Mouse (Mus musculus) neural tube, embryonic 14.5 days (tissue): ENCODE results near the gene Hipk2. TPM values are rescaled to one million over a fixed set of nuclear protein-coding genes. Genes with fewer than 3 reads are reported as not detected.

ENCODE experiments used
- ATAC-seq: fragments of 200-750 bp; cut with Nextera tagmentation; 2 replicates; pipeline ENCODE4 v1.8.0; 2017; ENCODE audit warnings: low read depth, mild to moderate bottlenecking, moderate TSS enrichment, moderate library complexity
- H3K27ac ChIP-seq: fragments of 300-500 bp; sonication (generic); 2 replicates; pipeline ENCODE4 v1.5.1; 2014; ENCODE audit warnings: low read depth, mild to moderate bottlenecking, control low read depth, low read length, moderate library complexity, mixed read lengths
- H3K27me3 ChIP-seq: fragments of 300-500 bp; sonication (generic); 2 replicates; pipeline ENCODE4 v1.6.1; 2014; ENCODE audit warnings: low read length; ENCODE audit not compliant: control insufficient read depth, insufficient read depth
- H3K36me3 ChIP-seq: fragments of 300-500 bp; sonication (generic); 2 replicates; pipeline ENCODE4 v1.6.1; 2014; ENCODE audit warnings: low read length, mixed read lengths; ENCODE audit not compliant: control insufficient read depth, insufficient read depth
- H3K4me1 ChIP-seq: fragments of 300-500 bp; sonication (generic); 2 replicates; pipeline ENCODE4 v1.6.1; 2014; ENCODE audit warnings: low read length; ENCODE audit not compliant: control insufficient read depth, insufficient read depth
- H3K4me2 ChIP-seq: fragments of 300-500 bp; sonication (generic); 2 replicates; pipeline ENCODE4 v1.6.1; 2014; ENCODE audit warnings: mild to moderate bottlenecking, low read depth, low read length, control low read depth
- H3K4me3 ChIP-seq: fragments of 300-500 bp; sonication (generic); 2 replicates; pipeline ENCODE4 v1.5.1; 2014; ENCODE audit warnings: low read depth, low read length, control low read depth, mixed read lengths
- H3K9ac ChIP-seq: fragments of 300-500 bp; sonication (generic); replicated peaks from 2 replicates; pipeline ENCODE4 v1.6.1; 2014; ENCODE audit warnings: low read depth, mild to moderate bottlenecking, control low read depth, low read length, mixed read lengths
- H3K9me3 ChIP-seq: fragments of 300-500 bp; sonication (generic); 2 replicates; pipeline ENCODE4 v1.6.1; 2016; ENCODE audit warnings: low read length; ENCODE audit not compliant: control insufficient read depth
- WGBS: fragments of 180-500 bp; shearing (Covaris S2); extraction: QIAGEN DNeasy Blood & Tissue Kit; methylation state at CpG from one replicate; pipeline ENCODE4 v1.1.7; 2014; 5-methylcytosine and 5-hydroxymethylcytosine counted together
- polyA plus RNA-seq: library from polyadenylated mRNA; unstranded; fragments of >200 nt; fragmentation: Nextera tagmentation; extraction: Ambion mirVana; gene quantifications from 2 replicates; pipeline ENCODE4 v1.2.1, GENCODE M21; 2014

Gene Hipk2
- polyA plus RNA-seq, 1 experiment from 2014 or later, result 41.4 TPM

DNA sequence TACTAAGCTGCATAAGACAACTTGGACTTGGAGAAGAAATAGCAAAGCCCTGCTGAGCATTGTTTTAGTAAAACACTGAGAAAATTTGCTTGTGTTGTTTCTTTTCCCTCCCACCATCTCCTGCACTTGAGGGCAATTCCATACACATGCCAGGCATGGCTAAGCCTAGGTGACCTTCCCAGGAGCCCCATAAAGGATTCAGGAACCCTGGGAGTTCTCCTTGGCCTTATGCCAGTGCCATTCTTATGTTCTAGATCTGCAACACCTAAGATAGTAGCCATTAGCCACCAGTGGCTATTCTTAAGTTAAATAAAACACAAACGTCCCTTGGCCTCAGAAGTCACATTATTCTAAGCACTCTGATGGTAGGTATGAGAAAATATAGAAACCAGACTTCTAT is 28.5 kb downstream of the Hipk2 start:
- H3K4me1 ChIP-seq, result peaks cover 34% of the 10 kb centered on the region
- no peak overlapping the region for H3K9ac ChIP-seq
- H3K4me2 ChIP-seq, result no peak overlapping the region

GRCm38 (mm10) chr6:38846330-38847195 is 29.4 kb downstream of the Hipk2 start:
- Histone ChIP-seq H3K9me3 (no peaks in the 10 kb centered on the region), H3K27me3 (no peaks in the 10 kb centered on the region), H3K27ac (no peak overlapping the region), H3K9ac (no peak overlapping the region), H3K4me1 (peaks cover 34% of the 10 kb centered on the region), H3K4me2 (no peak overlapping the region), H3K4me3 (no peak overlapping the region), H3K36me3 (no peaks in the 10 kb centered on the region)
- ATAC-seq, result no peak
- WGBS, result 75% methylated on average over 6 of the region's 6 CpGs

More for the DNA sequence above, 28.5 kb downstream of the Hipk2 start:
- Histone ChIP-seq H3K4me3 (no peak overlapping the region), H3K27ac (no peak overlapping the region), H3K27me3 (no peaks in the 10 kb centered on the region), H3K9me3 (no peaks in the 10 kb centered on the region), H3K36me3 (no peaks in the 10 kb centered on the region)
- no peak for ATAC-seq
- 68% methylated on average over 1 of the region's 1 CpGs for whole genome bisulfite sequencing

- Histone ChIP-seq H3K4me1 (peaks cover 39% of the 10 kb centered on the region), H3K4me3 (no peak overlapping the region), H3K4me2 (no peak overlapping the region), H3K27me3 (no peaks in the 10 kb centered on the region), H3K27ac (no peak overlapping the region), H3K36me3 (no peaks in the 10 kb centered on the region), H3K9me3 (no peaks in the 10 kb centered on the region), H3K9ac (no peak overlapping the region)
- ATAC-seq, result no peak
- 49% methylated on average over 5 of the region's 5 CpGs for WGBS
Measured at GRCm38 (mm10) chr6:38845876-38846275, 30.1 kb downstream of the Hipk2 start.

DNA sequence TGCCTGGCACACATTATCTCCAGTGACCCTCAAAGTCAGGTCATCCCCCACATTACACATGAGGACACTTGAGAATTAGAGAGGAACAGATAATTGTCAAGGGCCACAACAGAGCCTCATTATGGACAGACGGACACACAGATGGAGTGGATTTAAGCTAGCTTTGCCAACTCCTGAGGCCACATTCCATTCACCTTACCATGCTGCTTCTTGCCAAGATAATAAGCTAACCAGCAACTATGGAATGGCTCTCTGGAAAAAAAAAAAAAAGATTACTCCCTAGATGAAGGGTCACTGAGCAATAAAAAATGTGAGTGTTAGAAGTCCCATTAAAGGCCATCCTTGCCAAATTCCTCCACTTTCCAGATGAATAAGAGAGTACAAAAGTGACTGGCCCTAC is 30.8 kb downstream of the Hipk2 start:
- peaks cover 42% of the 10 kb centered on the region for H3K4me1 ChIP-seq

GRCm38 (mm10) chr6:38841551-38841950 is 34.4 kb downstream of the Hipk2 start:
- no peak for ATAC-seq
- no peak overlapping the region for H3K4me3 ChIP-seq
- H3K4me2 ChIP-seq, result no peak overlapping the region
- H3K9ac ChIP-seq, result no peak overlapping the region
- peaks cover 17% of the 10 kb centered on the region; the same call in 1 of the 2 replicates for H3K4me1 ChIP-seq
- H3K9me3 ChIP-seq, result no peaks in the 10 kb centered on the region
- H3K27me3 ChIP-seq, result no peaks in the 10 kb centered on the region
- H3K36me3 ChIP-seq, result no peaks in the 10 kb centered on the region
- WGBS, result 89% methylated on average over 3 of the region's 3 CpGs
- no peak overlapping the region for H3K27ac ChIP-seq

More for the DNA sequence above, 30.8 kb downstream of the Hipk2 start:
- Histone ChIP-seq H3K36me3 (no peaks in the 10 kb centered on the region), H3K27me3 (no peaks in the 10 kb centered on the region), H3K4me3 (no peak overlapping the region), H3K4me2 (no peak overlapping the region), H3K27ac (no peak overlapping the region), H3K9ac (no peak overlapping the region), H3K9me3 (no peaks in the 10 kb centered on the region)
- WGBS, result 44% methylated on average over 1 of the region's 1 CpGs
- no peak for ATAC-seq

GRCm38 (mm10) chr6:38840780-38841179 is 35.2 kb downstream of the Hipk2 start:
- no peak for ATAC-seq

GRCm38 (mm10) chr6:38840380-38840779 is 35.6 kb downstream of the Hipk2 start:
- Histone ChIP-seq H3K4me2 (no peak overlapping the region), H3K4me1 (0 out of 2 replicates have a peak, but pooled peaks cover 12% of the 10 kb centered on the region), H3K27me3 (no peaks in the 10 kb centered on the region), H3K9me3 (no peaks in the 10 kb centered on the region), H3K36me3 (no peaks in the 10 kb centered on the region), H3K4me3 (no peak overlapping the region), H3K27ac (no peak overlapping the region), H3K9ac (no peak overlapping the region)
- ATAC-seq, result no peak
- 58% methylated on average over 2 of the region's 2 CpGs for WGBS

More at GRCm38 (mm10) chr6:38840780-38841179, 35.2 kb downstream of the Hipk2 start:
- H3K9ac ChIP-seq, result no peak overlapping the region
- H3K27ac ChIP-seq, result no peak overlapping the region
- WGBS, result 89% methylated on average over 1 of the region's 1 CpGs
- no peaks in the 10 kb centered on the region for H3K27me3 ChIP-seq
- no peak overlapping the region for H3K4me2 ChIP-seq
- 0 out of 2 replicates have a peak, but pooled peaks cover 12% of the 10 kb centered on the region for H3K4me1 ChIP-seq
- no peaks in the 10 kb centered on the region for H3K9me3 ChIP-seq
- H3K36me3 ChIP-seq, result no peaks in the 10 kb centered on the region
- H3K4me3 ChIP-seq, result no peak overlapping the region

- Histone ChIP-seq H3K9ac (no peak overlapping the region), H3K27ac (no peak overlapping the region), H3K4me3 (no peak overlapping the region), H3K4me2 (no peak overlapping the region), H3K9me3 (no peaks in the 10 kb centered on the region), H3K36me3 (no peaks in the 10 kb centered on the region), H3K27me3 (no peaks in the 10 kb centered on the region), H3K4me1 (0 out of 2 replicates have a peak, but pooled peaks cover 12% of the 10 kb centered on the region)
- 67% methylated on average over 4 of the region's 4 CpGs for WGBS
- ATAC-seq, result no peak
Measured at GRCm38 (mm10) chr6:38839891-38840290, 36.1 kb downstream of the Hipk2 start.

DNA sequence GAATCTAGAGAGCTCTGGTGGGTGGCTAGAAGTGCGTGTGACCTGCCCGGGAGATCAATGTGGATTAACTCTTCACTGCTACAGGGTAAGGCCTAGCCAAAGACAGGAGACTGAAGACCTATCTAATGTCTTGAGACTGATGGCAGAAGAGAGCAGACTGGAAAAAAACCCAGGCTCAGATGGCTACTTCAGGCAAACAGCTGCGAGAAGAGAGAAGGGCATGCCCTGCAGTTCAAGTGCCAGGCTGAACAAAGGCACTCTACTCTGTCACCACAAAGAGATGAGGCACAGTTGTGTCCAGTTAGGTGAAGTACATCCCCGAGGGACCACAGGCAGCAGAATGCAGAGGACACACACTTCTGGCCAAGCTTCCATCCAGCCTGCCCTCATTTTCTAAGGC is 37.9 kb downstream of the Hipk2 start:
- Histone ChIP-seq H3K27me3 (no peaks in the 10 kb centered on the region), H3K4me3 (no peak overlapping the region), H3K4me1 (0 out of 2 replicates have a peak, but pooled peaks cover 12% of the 10 kb centered on the region), H3K36me3 (no peaks in the 10 kb centered on the region), H3K4me2 (no peak overlapping the region), H3K27ac (no peak overlapping the region), H3K9me3 (no peaks in the 10 kb centered on the region), H3K9ac (no peak overlapping the region)
- WGBS, result 76% methylated on average over 4 of the region's 4 CpGs
- no peak for ATAC-seq
